Comparison of ENCODE assay signal across 17 mouse cellular contexts in the genomic region with DNA sequence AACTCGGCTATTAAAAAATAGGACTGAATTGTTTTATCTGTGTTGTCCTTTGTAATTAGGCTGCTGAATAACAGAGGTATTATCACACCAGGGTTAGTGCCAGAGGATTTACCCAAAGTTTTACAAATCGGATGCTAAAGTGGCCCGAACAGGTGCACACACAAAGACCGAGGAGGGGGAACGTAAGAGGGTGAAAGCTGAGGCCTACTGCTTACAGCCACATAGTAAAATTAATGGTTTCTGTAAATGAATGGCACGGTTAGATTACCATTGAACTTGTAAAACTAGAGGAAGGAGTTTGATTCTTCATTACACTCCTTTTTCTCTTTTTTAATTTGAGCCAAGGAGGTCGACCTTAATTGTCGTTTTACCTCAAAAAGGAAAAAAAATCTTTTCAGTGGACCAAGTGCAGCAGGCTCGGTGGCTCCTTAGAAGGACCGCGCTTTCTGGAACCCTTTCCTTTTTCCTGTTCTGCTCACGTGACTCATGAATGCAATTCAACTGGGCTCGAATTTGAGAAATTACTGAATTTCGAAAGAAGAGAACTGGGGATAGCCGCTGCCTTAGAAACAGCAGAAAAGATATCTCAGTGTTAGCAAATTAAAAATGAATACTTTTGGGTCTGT.
"Had no signal": no experiment of that assay in that cellular context is flagged by ENCODE, and none has a peak within 500 bp of the region (broad histone marks: within the 10 kb centered on the region; RNA-seq: fewer than 3 reads in every experiment).

No protein-coding gene starts in this region.

- DNase-seq: kidney, postnatal 14 days; kidney, postnatal 4 days; liver; lung, adult 18-20 months; lung, postnatal 10 days; lung, postnatal 36 days; thymus, adult 18-20 months; thymus, postnatal 4 days had no signal

- H3K36me3 ChIP-seq: kidney, embryonic 15.5 days; limb, embryonic 10.5 days; limb, embryonic 13.5 days; liver, embryonic 12.5 days; liver, embryonic 15.5 days; lung, embryonic 15.5 days; midbrain, embryonic 10.5 days; midbrain, embryonic 13.5 days had no signal

- H3K4me1 ChIP-seq: kidney, embryonic 15.5 days; limb, embryonic 10.5 days; limb, embryonic 13.5 days; liver, embryonic 12.5 days; liver, embryonic 15.5 days; lung, embryonic 15.5 days; megakaryocyte, embryonic 14.5 days had no signal

- H3K27me3 ChIP-seq: kidney, embryonic 15.5 days; limb, embryonic 13.5 days; liver, embryonic 12.5 days; liver, embryonic 15.5 days; lung, embryonic 15.5 days; megakaryocyte, embryonic 14.5 days; midbrain, embryonic 13.5 days had no signal

- ATAC-seq: liver, embryonic 12.5 days; midbrain, embryonic 13.5 days had no signal

- H3K27ac ChIP-seq: kidney, embryonic 15.5 days; limb, embryonic 10.5 days; limb, embryonic 13.5 days; liver, embryonic 12.5 days; liver, embryonic 15.5 days; lung, embryonic 15.5 days; midbrain, embryonic 10.5 days; midbrain, embryonic 13.5 days had no signal

- H3K9ac ChIP-seq: kidney, embryonic 15.5 days; limb, embryonic 13.5 days; liver, embryonic 12.5 days; liver, embryonic 15.5 days; lung, embryonic 15.5 days; midbrain, embryonic 13.5 days had no signal

- H3K4me2 ChIP-seq: kidney, embryonic 15.5 days; limb, embryonic 13.5 days; liver, embryonic 12.5 days; liver, embryonic 15.5 days; lung, embryonic 15.5 days; midbrain, embryonic 13.5 days had no signal

- H3K4me3 ChIP-seq: kidney, embryonic 15.5 days; limb, embryonic 10.5 days; limb, embryonic 13.5 days; liver, embryonic 12.5 days; liver, embryonic 15.5 days; lung, embryonic 15.5 days; megakaryocyte, embryonic 14.5 days; midbrain, embryonic 10.5 days; midbrain, embryonic 13.5 days had no signal

- H3K9me3 ChIP-seq: kidney, embryonic 15.5 days; limb, embryonic 10.5 days; limb, embryonic 13.5 days; liver, embryonic 12.5 days; liver, embryonic 15.5 days; lung, embryonic 15.5 days; midbrain, embryonic 10.5 days; midbrain, embryonic 13.5 days had no signal
